Mouse (Mus musculus): ENCODE results near the gene Mrvi1. TPM values are rescaled to one million over a fixed set of nuclear protein-coding genes. Genes with fewer than 3 reads are reported as not detected.

Gene Mrvi1
- polyA plus RNA-seq (2012; rRNA removed) = 38.0 and 41.0 TPM in 2 replicates

GRCm38 (mm10) chr7:110982053-110982705 lies at the start of gene Mrvi1:
Mrvi1 (minus strand) TSS chr7:110982461.

GRCm38 (mm10) chr7:111028281-111029045 lies 46.2 kb upstream of the Mrvi1 start, which contains the start of gene Ctr9:
Ctr9 (plus strand) TSS chr7:111028951.

GRCm38 (mm10) chr7:110862751-110863289 lies 119.4 kb downstream of the Mrvi1 start, which contains the start of gene Lyve1:
Lyve1 (minus strand) TSS chr7:110863239.

GRCm38 (mm10) chr7:110843916-110844874 lies 138.1 kb downstream of the Mrvi1 start, which contains the start of gene Rnf141:
Rnf141 (minus strand) TSS chr7:110844457.

Other genes with a start within 250 kb of the Mrvi1 start
- gene Ampd3, start 214.3 kb downstream of the Mrvi1 start, polyA plus RNA-seq (2012; rRNA removed) = 33.1 and 40.0 TPM in 2 replicates
- 15.8 and 19.8 TPM in 2 replicates for gene Rnf141, start 138.0 kb downstream of the Mrvi1 start, polyA plus RNA-seq (2012; rRNA removed)
- 18.9 and 22.0 TPM in 2 replicates for gene Lyve1, start 119.2 kb downstream of the Mrvi1 start, polyA plus RNA-seq (2012; rRNA removed)
- 7.0 and 8.5 TPM in 2 replicates for gene Ctr9, start 46.5 kb upstream of the Mrvi1 start, polyA plus RNA-seq (2012; rRNA removed)
- 32.9 and 67.5 TPM in 2 replicates for gene Eif4g2, start 100.6 kb upstream of the Mrvi1 start, polyA plus RNA-seq (2012; rRNA removed)

All from colon, adult 2 months (tissue).